Comparison of ENCODE assay signal across 9 mouse cellular contexts in genomic region chr19:8661821-8662307, GRCm38 (mm10). TPM values are rescaled to one million over a fixed set of nuclear protein-coding genes. Genes with fewer than 3 reads are reported as not detected.
DNase-seq lines count a peak whose midpoint lies in the region; ATAC-seq and TF ChIP-seq lines count a peak whose summit lies in the region.
"Had no signal": no experiment of that assay in that cellular context is flagged by ENCODE, and none has a peak within 500 bp of the region (broad histone marks: within the 10 kb centered on the region; RNA-seq: fewer than 3 reads in every experiment).

No protein-coding gene starts in this region.

- no peaks in the 10 kb centered on the region for H3K36me3 ChIP-seq in heart, adult 2 months (ENCODE audit: control insufficient read depth, insufficient read depth, low read length)
- no peaks in the 10 kb centered on the region for H3K36me3 ChIP-seq in midbrain, embryonic 13.5 days

- no peak for TF ChIP-seq EP300 in heart, adult 2 months (IDR thresholded peaks at IDR 0.05; ENCODE audit: insufficient read depth, low read depth, low read length)

- no peaks in the 10 kb centered on the region for H3K27me3 ChIP-seq in heart, adult 2 months (ENCODE audit: control insufficient read depth, insufficient read depth, low read length)
- peaks cover 44% of the 10 kb centered on the region for H3K27me3 ChIP-seq in midbrain, embryonic 13.5 days

- no peaks in the 10 kb centered on the region for H3K9me3 ChIP-seq in midbrain, embryonic 13.5 days

- H3K79me2 ChIP-seq in heart, adult 2 months (replicated peaks; ENCODE audit: control insufficient read depth, insufficient read depth, low read length), result no peaks in the 10 kb centered on the region

- TF ChIP-seq POLR2A in heart, adult 2 months (IDR thresholded peaks at IDR 0.05; ENCODE audit: insufficient read depth, low read depth, low read length), result no peak
- TF ChIP-seq POLR2A in bone marrow macrophage, adult 2 months (IDR thresholded peaks at IDR 0.05; ENCODE audit: borderline replicate concordance, low read depth, low read length), result no peak

- H3K4me3 ChIP-seq in heart, adult 2 months, result peak overlapping the region; percentile 47
- peak overlapping the region; percentile 51 for H3K4me3 ChIP-seq in bone marrow macrophage, adult 2 months (ENCODE audit: insufficient read depth, low read length)
- peak overlapping the region; percentile 48 for H3K4me3 ChIP-seq in midbrain, embryonic 13.5 days (replicated peaks)

- WGBS in heart, adult 2 months, result 1% methylated on average over 35 of the region's 35 CpGs
- under 1% methylated on average over 33 of the region's 35 CpGs for WGBS in midbrain, embryonic 13.5 days

- intact Hi-C loops in heart, adult 2 months (cut with DNase I), result loop anchor here (2.0 kb wide), 1 partner anchor 21 kb away; no protein-coding TSS in a partner anchor

- peak; percentile 75 for ATAC-seq in midbrain, embryonic 13.5 days

- TF ChIP-seq CTCF in heart, adult 2 months (IDR thresholded peaks at IDR 0.05), result no peak
- TF ChIP-seq CTCF in bone marrow macrophage, adult 2 months (IDR thresholded peaks at IDR 0.05; ENCODE audit: low read depth, low read length), result no peak

- DNase-seq in heart, adult 2 months, result no peak
- DNase-seq in heart, adult 8-10 months (ENCODE audit: low spot score), result no peak
- peak; percentile 67 to 73 for DNase-seq in frontal cortex, postnatal 10 days (ENCODE audit: low spot score in 2 of 2)
- DNase-seq in layer of hippocampus, postnatal 14 days (ENCODE audit: low spot score in 2 of 2), result peak; percentile 60 to 68
- DNase-seq in testis, postnatal 14 days (ENCODE audit: low spot score), result peak; percentile 39
- DNase-seq in Muller cell, postnatal 12 days (ENCODE audit: inconsistent ontology term), result no peak

- no peaks in the 10 kb centered on the region for H3K4me1 ChIP-seq in heart, adult 2 months (ENCODE audit: control insufficient read depth, insufficient read depth, low read length)
- H3K4me1 ChIP-seq in bone marrow macrophage, adult 2 months (ENCODE audit: control insufficient read depth, insufficient read depth, low read length), result 0 out of 2 replicates have a peak, but pooled peaks cover 2% of the 10 kb centered on the region
- H3K4me1 ChIP-seq in midbrain, embryonic 13.5 days (replicated peaks), result peaks cover 13% of the 10 kb centered on the region

- no peak overlapping the region for H3K27ac ChIP-seq in heart, adult 2 months
- H3K27ac ChIP-seq in bone marrow macrophage, adult 2 months (ENCODE audit: insufficient read depth, low read depth, low read length), result no peak overlapping the region
- H3K27ac ChIP-seq in midbrain, embryonic 13.5 days, result peak overlapping the region; percentile 47; the same call in 1 of the 2 replicates

- peak overlapping the region; percentile 9; the same call in 1 of the 2 replicates for H3K9ac ChIP-seq in heart, adult 2 months (ENCODE audit: low read depth, low read length)
- peak overlapping the region; percentile 72 for H3K9ac ChIP-seq in midbrain, embryonic 13.5 days (replicated peaks)

- H3K4me2 ChIP-seq in midbrain, embryonic 13.5 days (replicated peaks), result peak overlapping the region; percentile 86

RNA-seq across cellular contexts. Expression of gene Chrm1, which starts 1.7 kb away (rescaled TPM):
- not detected for total RNA-seq in heart, adult 2 months (2021)
- 0.09 and 0.21 TPM in 2 replicates for polyA plus RNA-seq in heart, adult 2 months (2012; rRNA removed)
- under 1 TPM in 2 of 4 experiments, not detected in 2; 0.09 TPM for total RNA-seq in heart, adult 8-10 months (2022)
- polyA plus RNA-seq in bone marrow macrophage, adult 2 months (2012; ENCODE audit: insufficient read depth, insufficient read length, missing spikeins), result not detected in 2 replicates
- total RNA-seq in layer of hippocampus, postnatal 14 days (2021), result 100 to 1,000 TPM; 162 to 166 TPM
- polyA plus RNA-seq in midbrain, embryonic 13.5 days (2015; fragmentation: Nextera tagmentation; extraction: Ambion mirVana), result 0.31 and 0.58 TPM in 2 replicates
- total RNA-seq: CH12.LX had no signal

RNA-seq across cellular contexts. Expression of gene Slc22a6, which starts 44.0 kb away (rescaled TPM):
- total RNA-seq in heart, adult 2 months (2021), result not detected
- not detected in 2 replicates for polyA plus RNA-seq in heart, adult 2 months (2012; rRNA removed)
- total RNA-seq in heart, adult 8-10 months (2022), result not detected
- polyA plus RNA-seq in bone marrow macrophage, adult 2 months (2012; ENCODE audit: insufficient read depth, insufficient read length, missing spikeins), result not detected in 2 replicates
- total RNA-seq in layer of hippocampus, postnatal 14 days (2021), result 1 to 10 TPM; 1.6 to 3.3 TPM
- polyA plus RNA-seq in midbrain, embryonic 13.5 days (2015; fragmentation: Nextera tagmentation; extraction: Ambion mirVana), result 8.5 and 9.5 TPM in 2 replicates
- total RNA-seq: CH12.LX had no signal

Comparison
In these comparisons a context has a peak if more than half of its experiments do, and no peak if none do; other contexts are left out.
1. DNase-seq: peak in frontal cortex, postnatal 10 days (2 of 2), layer of hippocampus, postnatal 14 days (2 of 2) and testis, postnatal 14 days (single experiment); none in heart, adult 2 months (0 of 2), heart, adult 8-10 months (single experiment) and Muller cell, postnatal 12 days (single experiment).
2. RNA of gene Chrm1, which starts 1.7 kb away (total RNA-seq): 162 to 166 TPM in layer of hippocampus, postnatal 14 days; 0.09 TPM in heart, adult 8-10 months and not detected in heart, adult 2 months; every median in the first group is over 100 times any median in the second.
3. Peak in every context shown above with its lines, with median percentiles within 50 percentile points of each other: H3K4me3 ChIP-seq.